Mouse (Mus musculus): Measurements from ENCODE around the gene Mier2. TPM values are rescaled to one million over a fixed set of nuclear protein-coding genes. Genes with fewer than 3 reads are reported as not detected.
A peak's percentile ranks its signal among the peaks of the same experiment; 100 is the strongest.

Mier2 gene
- polyA plus RNA-seq, 1 experiment from 2014 or later: 37.8 TPM

- Histone ChIP-seq H3K9ac (ENCODE audit: low read depth, low read length) (no peak overlapping the region), H3K36me3 (ENCODE audit: control insufficient read depth, insufficient read depth, low read length) (no peaks in the 10 kb centered on the region), H3K9me3 (ENCODE audit: control insufficient read depth, low read length) (no peaks in the 10 kb centered on the region), H3K27me3 (ENCODE audit: control insufficient read depth, insufficient read depth, low read length) (no peaks in the 10 kb centered on the region), H3K4me3 (ENCODE audit: low read depth, low read length) (no peak overlapping the region), H3K4me1 (replicated peaks; ENCODE audit: control insufficient read depth, insufficient read depth, low read length) (no peaks in the 10 kb centered on the region), H3K27ac (ENCODE audit: low read depth, low read length) (no peak overlapping the region), H3K4me2 (replicated peaks; ENCODE audit: low read depth, low read length) (no peak overlapping the region)
- 83% methylated on average over 2 of the region's 2 CpGs for WGBS
- no peak for ATAC-seq (ENCODE audit: low FRiP score)
- DNase-seq (ENCODE audit: low spot score): no peak
Measured at GRCm38 (mm10) chr10:79534426-79534825, 20.6 kb downstream of the Mier2 start.

- Histone ChIP-seq H3K27ac (ENCODE audit: low read depth, low read length) (peak within 1 kb of the TSS; percentile 33; the same call in 1 of the 2 replicates), H3K4me3 (ENCODE audit: low read depth, low read length) (peak within 1 kb of the TSS; percentile 65), H3K4me1 (replicated peaks; ENCODE audit: control insufficient read depth, insufficient read depth, low read length) (no peaks in the 10 kb centered on the region), H3K9me3 (ENCODE audit: control insufficient read depth, low read length) (no peaks in the 10 kb centered on the region), H3K9ac (ENCODE audit: low read depth, low read length) (peak within 1 kb of the TSS; percentile 64), H3K4me2 (replicated peaks; ENCODE audit: low read depth, low read length) (peak within 1 kb of the TSS; percentile 98), H3K27me3 (ENCODE audit: control insufficient read depth, insufficient read depth, low read length) (no peaks in the 10 kb centered on the region), H3K36me3 (ENCODE audit: control insufficient read depth, insufficient read depth, low read length) (no peaks in the 10 kb centered on the region)
- ATAC-seq (ENCODE audit: low FRiP score) (peak; percentile 80), DNase-seq (ENCODE audit: low spot score) (peak; percentile 81)
- under 1% methylated on average over 50 of the region's 52 CpGs for WGBS
Measured at GRCm38 (mm10) chr10:79533126-79533911, 21.7 kb downstream of the Mier2 start, which contains the start of gene Plpp2. TSS of gene Plpp2 (minus strand) at chr10:79533796.

- peak overlapping the region; percentile 98 for H3K4me2 ChIP-seq (replicated peaks; ENCODE audit: low read depth, low read length)
- H3K27ac ChIP-seq (ENCODE audit: low read depth, low read length): peak overlapping the region; percentile 33; the same call in 1 of the 2 replicates
- H3K4me1 ChIP-seq (replicated peaks; ENCODE audit: control insufficient read depth, insufficient read depth, low read length): no peaks in the 10 kb centered on the region
- peak; percentile 13 for DNase-seq (ENCODE audit: low spot score)
- 32% methylated on average over 3 of the region's 3 CpGs for WGBS
- H3K27me3 ChIP-seq (ENCODE audit: control insufficient read depth, insufficient read depth, low read length): no peaks in the 10 kb centered on the region
- H3K36me3 ChIP-seq (ENCODE audit: control insufficient read depth, insufficient read depth, low read length): no peaks in the 10 kb centered on the region
- no peaks in the 10 kb centered on the region for H3K9me3 ChIP-seq (ENCODE audit: control insufficient read depth, low read length)
- H3K9ac ChIP-seq (ENCODE audit: low read depth, low read length): peak overlapping the region; percentile 64
- H3K4me3 ChIP-seq (ENCODE audit: low read depth, low read length): peak overlapping the region; percentile 65
- ATAC-seq (ENCODE audit: low FRiP score): 0 out of 2 replicates have a peak, but pooled peaks have one; percentile 19
Measured at GRCm38 (mm10) chr10:79532678-79533077, 22.3 kb downstream of the Mier2 start.

GRCm38 (mm10) chr10:79531593-79531992, 23.4 kb downstream of the Mier2 start:
- no peaks in the 10 kb centered on the region for H3K27me3 ChIP-seq (ENCODE audit: control insufficient read depth, insufficient read depth, low read length)
- H3K4me1 ChIP-seq (replicated peaks; ENCODE audit: control insufficient read depth, insufficient read depth, low read length): no peaks in the 10 kb centered on the region
- WGBS: 83% methylated on average over 3 of the region's 3 CpGs
- no peak overlapping the region for H3K4me3 ChIP-seq (ENCODE audit: low read depth, low read length)
- H3K36me3 ChIP-seq (ENCODE audit: control insufficient read depth, insufficient read depth, low read length): no peaks in the 10 kb centered on the region
- H3K9ac ChIP-seq (ENCODE audit: low read depth, low read length): no peak overlapping the region
- H3K9me3 ChIP-seq (ENCODE audit: control insufficient read depth, low read length): no peaks in the 10 kb centered on the region
- DNase-seq (ENCODE audit: low spot score) (no peak), ATAC-seq (ENCODE audit: low FRiP score) (no peak)
- H3K27ac ChIP-seq (ENCODE audit: low read depth, low read length): no peak overlapping the region
- H3K4me2 ChIP-seq (replicated peaks; ENCODE audit: low read depth, low read length): no peak overlapping the region

GRCm38 (mm10) chr10:79530721-79531120, 24.3 kb downstream of the Mier2 start:
- WGBS: 91% methylated on average over 13 of the region's 13 CpGs
- DNase-seq (ENCODE audit: low spot score): no peak

GRCm38 (mm10) chr10:79530241-79530640, 24.8 kb downstream of the Mier2 start:
- ATAC-seq (ENCODE audit: low FRiP score) (no peak), DNase-seq (ENCODE audit: low spot score) (no peak)
- no peaks in the 10 kb centered on the region for H3K4me1 ChIP-seq (replicated peaks; ENCODE audit: control insufficient read depth, insufficient read depth, low read length)
- H3K9me3 ChIP-seq (ENCODE audit: control insufficient read depth, low read length): no peaks in the 10 kb centered on the region
- H3K4me3 ChIP-seq (ENCODE audit: low read depth, low read length): no peak overlapping the region
- H3K27me3 ChIP-seq (ENCODE audit: control insufficient read depth, insufficient read depth, low read length): no peaks in the 10 kb centered on the region
- 74% methylated on average over 8 of the region's 8 CpGs for WGBS
- no peak overlapping the region for H3K9ac ChIP-seq (ENCODE audit: low read depth, low read length)
- H3K27ac ChIP-seq (ENCODE audit: low read depth, low read length): no peak overlapping the region
- H3K4me2 ChIP-seq (replicated peaks; ENCODE audit: low read depth, low read length): no peak overlapping the region
- H3K36me3 ChIP-seq (ENCODE audit: control insufficient read depth, insufficient read depth, low read length): no peaks in the 10 kb centered on the region

More at GRCm38 (mm10) chr10:79530721-79531120, 24.3 kb downstream of the Mier2 start:
- no peaks in the 10 kb centered on the region for H3K36me3 ChIP-seq (ENCODE audit: control insufficient read depth, insufficient read depth, low read length)
- H3K9me3 ChIP-seq (ENCODE audit: control insufficient read depth, low read length): no peaks in the 10 kb centered on the region
- no peaks in the 10 kb centered on the region for H3K4me1 ChIP-seq (replicated peaks; ENCODE audit: control insufficient read depth, insufficient read depth, low read length)
- no peaks in the 10 kb centered on the region for H3K27me3 ChIP-seq (ENCODE audit: control insufficient read depth, insufficient read depth, low read length)
- H3K4me2 ChIP-seq (replicated peaks; ENCODE audit: low read depth, low read length): no peak overlapping the region
- ATAC-seq (ENCODE audit: low FRiP score): no peak
- H3K9ac ChIP-seq (ENCODE audit: low read depth, low read length): no peak overlapping the region
- no peak overlapping the region for H3K27ac ChIP-seq (ENCODE audit: low read depth, low read length)
- no peak overlapping the region for H3K4me3 ChIP-seq (ENCODE audit: low read depth, low read length)

GRCm38 (mm10) chr10:79528081-79528480, 26.9 kb downstream of the Mier2 start:
- H3K27me3 ChIP-seq (ENCODE audit: control insufficient read depth, insufficient read depth, low read length): no peaks in the 10 kb centered on the region
- H3K4me3 ChIP-seq (ENCODE audit: low read depth, low read length): no peak overlapping the region
- no peak for DNase-seq (ENCODE audit: low spot score)
- no peak overlapping the region for H3K9ac ChIP-seq (ENCODE audit: low read depth, low read length)
- ATAC-seq (ENCODE audit: low FRiP score): no peak
- no peak overlapping the region for H3K27ac ChIP-seq (ENCODE audit: low read depth, low read length)
- H3K36me3 ChIP-seq (ENCODE audit: control insufficient read depth, insufficient read depth, low read length): no peaks in the 10 kb centered on the region
- H3K9me3 ChIP-seq (ENCODE audit: control insufficient read depth, low read length): no peaks in the 10 kb centered on the region
- H3K4me2 ChIP-seq (replicated peaks; ENCODE audit: low read depth, low read length): no peak overlapping the region
- 82% methylated on average over 3 of the region's 3 CpGs for WGBS
- H3K4me1 ChIP-seq (replicated peaks; ENCODE audit: control insufficient read depth, insufficient read depth, low read length): no peaks in the 10 kb centered on the region

- ATAC-seq (ENCODE audit: low FRiP score) (no peak), DNase-seq (ENCODE audit: low spot score) (no peak)
- Histone ChIP-seq H3K4me3 (ENCODE audit: low read depth, low read length) (no peak overlapping the region), H3K9ac (ENCODE audit: low read depth, low read length) (no peak overlapping the region), H3K27me3 (ENCODE audit: control insufficient read depth, insufficient read depth, low read length) (no peaks in the 10 kb centered on the region), H3K4me2 (replicated peaks; ENCODE audit: low read depth, low read length) (no peak overlapping the region), H3K36me3 (ENCODE audit: control insufficient read depth, insufficient read depth, low read length) (no peaks in the 10 kb centered on the region), H3K4me1 (replicated peaks; ENCODE audit: control insufficient read depth, insufficient read depth, low read length) (no peaks in the 10 kb centered on the region), H3K27ac (ENCODE audit: low read depth, low read length) (no peak overlapping the region), H3K9me3 (ENCODE audit: control insufficient read depth, low read length) (no peaks in the 10 kb centered on the region)
- WGBS: 90% methylated on average over 6 of the region's 6 CpGs
Measured at GRCm38 (mm10) chr10:79527453-79527845, 27.6 kb downstream of the Mier2 start.

Measured in hindbrain, embryonic 11.5 days (tissue).